Mouse (Mus musculus) kidney, postnatal 36 days (tissue): ENCODE data around the gene Pde4d.

Experiments used
- DNase-seq, 2 experiments: peaks; one replicate each; pipeline ENCODE4 v3.0.0; 2021 to 2022; ENCODE audit warnings: mixed read lengths in 2 of 2

Pde4d gene

DNA sequence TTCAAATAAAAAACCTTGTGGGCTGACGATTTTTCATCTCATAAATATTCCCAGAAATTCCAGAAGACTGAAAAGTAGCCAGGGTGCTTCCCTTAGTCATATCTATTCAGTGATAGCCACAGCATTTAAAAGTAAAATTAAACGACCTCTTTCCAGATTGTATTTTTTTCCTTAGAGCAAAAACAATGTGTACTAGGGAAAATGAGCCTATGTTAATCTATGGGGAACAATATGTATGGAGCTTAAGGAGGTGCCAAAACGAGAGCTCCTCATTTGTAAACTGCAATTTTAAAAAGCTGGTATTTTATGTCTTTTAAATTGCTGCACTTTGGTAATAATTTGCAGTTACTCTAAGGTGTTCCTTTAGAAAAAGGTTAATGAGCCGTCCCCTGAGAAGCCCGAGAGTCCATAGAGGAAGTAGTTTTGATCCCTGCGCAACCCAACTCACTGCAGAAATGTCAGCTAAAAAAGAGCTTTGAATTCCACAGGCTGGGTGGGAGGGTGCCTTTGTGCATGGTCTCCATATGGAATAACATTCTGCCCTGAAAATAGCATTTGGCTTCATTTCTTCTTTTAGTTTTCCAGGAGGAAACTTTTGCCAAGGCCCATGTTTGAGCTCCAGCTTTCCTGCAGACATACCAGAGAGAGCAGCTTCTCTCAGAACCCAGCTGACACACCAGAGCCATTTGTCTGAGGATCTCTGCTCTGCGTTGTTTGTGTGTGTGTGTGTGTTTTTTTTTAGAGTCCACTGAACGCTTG, 1222.0 kb downstream of the Pde4d start:
- DNase-seq = no peak

DNA sequence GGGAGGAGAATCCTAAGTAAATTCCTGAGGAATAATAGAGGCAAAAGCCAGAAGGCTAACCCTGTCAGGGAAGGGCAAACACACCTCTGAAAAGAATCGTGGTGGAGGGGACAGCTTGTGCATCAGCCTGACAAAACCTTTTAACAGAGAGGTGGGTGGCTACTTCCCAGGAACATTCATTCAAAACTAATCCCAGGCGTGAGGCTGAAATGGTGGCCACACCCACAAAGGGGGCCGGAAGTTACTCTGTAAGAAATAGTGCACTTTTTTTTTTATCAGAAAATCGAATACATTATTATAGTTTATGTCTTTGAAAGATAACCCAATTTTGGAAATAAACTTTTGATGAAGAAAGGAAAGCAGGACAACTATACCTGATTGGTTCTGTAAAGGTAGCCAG, 1227.3 kb downstream of the Pde4d start:
- DNase-seq = no peak

DNA sequence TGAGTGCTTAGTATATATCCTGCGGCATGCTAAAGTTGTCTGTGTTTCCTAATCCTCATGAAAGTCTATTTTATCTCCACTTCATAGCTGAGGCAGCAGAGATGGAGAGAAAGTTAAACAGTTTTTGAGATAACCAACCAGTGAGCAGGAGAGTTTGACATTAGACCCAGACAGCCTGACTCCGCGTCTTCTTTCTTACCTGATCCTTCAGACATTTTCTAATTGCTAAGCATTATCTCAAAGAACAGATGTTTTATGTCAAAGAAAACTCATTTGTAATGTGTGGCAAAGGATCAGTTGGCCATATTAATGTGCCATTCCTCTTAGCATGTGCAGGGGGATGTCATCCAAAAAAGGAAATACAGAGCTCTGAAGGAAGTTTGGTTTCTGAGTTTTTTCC, 1227.9 kb downstream of the Pde4d start:
- DNase-seq = no peak

DNA sequence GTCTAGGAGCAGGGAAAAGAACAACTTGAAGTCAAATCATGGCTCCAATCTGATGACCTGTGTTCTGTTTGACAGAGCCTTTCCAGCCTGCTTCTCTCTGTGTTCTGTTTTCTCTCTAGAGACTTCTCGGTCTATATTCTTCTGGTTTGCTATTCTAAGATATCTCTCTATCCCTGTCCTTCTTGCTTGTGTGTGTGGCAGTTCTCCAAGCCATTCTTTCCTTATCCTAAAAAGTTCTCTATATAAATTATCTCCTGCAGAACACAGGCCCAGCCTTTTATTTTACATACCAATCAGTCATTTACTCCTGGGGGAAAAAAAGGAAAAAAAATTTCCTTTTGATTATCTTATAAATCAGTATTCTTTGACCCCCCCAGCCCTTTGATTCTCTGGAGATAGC, 1229.2 kb downstream of the Pde4d start:
- DNase-seq = no peak

DNA sequence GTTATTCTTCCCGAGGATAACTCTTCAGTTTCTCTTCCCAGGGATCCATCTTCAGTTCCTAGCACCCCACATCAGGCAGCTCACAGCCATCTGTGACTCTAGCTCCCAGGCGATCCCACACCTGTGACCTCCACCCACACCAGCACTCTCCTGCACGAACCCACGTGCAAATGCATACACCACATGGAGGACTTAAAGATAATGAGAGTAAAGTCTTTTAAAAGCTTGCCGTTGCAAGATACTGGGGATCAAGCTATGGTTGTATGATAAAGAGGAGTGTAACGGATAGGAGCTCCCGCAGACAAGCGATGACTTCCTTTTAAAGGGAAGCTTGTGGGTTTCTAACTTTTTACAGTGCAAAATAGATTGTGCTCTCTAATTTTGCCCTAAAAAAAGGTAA, 1230.5 kb downstream of the Pde4d start:
- no peak for DNase-seq

DNA sequence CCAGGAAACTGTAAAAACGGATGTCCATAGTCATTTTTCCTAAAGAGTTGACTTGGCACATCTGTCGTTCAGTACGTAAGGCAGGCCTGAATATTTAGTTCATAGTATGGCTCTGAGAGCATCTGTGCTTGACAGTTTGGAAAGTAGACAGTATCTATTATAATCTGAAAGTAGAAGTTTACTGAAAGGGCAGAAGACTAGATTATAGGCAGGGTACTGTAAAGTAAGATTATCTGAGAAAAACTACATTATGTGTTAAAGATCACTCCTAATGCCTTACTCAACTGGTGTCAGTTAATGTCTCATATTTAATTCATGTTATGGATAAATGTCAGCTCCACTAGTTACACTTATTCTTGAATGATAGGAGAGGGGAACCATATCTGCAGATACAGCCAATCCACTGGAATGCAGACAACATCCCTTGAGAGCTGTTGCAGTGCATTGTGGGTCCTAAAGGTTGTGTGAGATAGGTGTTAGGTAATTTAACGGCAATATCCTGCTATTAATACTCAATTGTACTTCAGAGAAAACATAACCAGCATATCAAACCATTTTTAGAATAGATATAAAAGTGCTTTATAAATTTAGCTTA, 1232.0 kb downstream of the Pde4d start:
- no peak for DNase-seq

DNA sequence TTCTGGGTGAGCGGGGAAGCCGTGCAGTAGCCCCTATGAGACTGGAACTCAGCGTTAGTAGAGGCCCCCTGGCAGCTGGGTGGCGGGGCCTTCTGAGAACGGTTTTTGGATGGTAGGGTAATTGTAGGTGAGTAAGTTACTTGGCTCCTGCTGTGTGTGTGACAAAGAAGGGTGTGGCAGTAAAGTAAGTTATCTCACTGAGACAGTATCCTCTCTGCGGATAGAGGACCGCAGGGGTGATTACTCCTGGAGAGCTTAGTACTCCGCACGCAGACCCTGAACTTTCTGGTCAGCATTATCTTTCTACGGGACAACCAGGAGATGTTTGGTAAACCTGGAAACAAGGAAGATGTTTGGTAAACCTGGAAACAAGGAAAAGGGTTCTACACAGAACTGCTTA, 1233.3 kb downstream of the Pde4d start:
- no peak for DNase-seq

DNA sequence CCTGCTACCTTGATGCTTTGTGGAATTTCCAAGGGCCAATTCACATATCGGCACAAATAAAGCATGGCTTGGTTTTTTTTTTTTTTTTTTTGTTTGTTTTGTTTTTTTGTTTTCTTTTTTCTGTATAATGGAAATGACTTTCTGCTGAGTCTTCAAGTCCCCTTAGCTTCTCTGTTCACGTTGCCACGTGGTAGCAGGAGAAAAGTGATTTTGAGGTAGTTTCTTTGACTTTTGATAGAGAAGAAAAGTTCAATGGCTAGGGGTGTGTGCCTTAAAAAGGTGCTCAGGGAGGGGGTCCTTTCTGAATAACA, 1235.2 kb downstream of the Pde4d start:
- no peak for DNase-seq

DNA sequence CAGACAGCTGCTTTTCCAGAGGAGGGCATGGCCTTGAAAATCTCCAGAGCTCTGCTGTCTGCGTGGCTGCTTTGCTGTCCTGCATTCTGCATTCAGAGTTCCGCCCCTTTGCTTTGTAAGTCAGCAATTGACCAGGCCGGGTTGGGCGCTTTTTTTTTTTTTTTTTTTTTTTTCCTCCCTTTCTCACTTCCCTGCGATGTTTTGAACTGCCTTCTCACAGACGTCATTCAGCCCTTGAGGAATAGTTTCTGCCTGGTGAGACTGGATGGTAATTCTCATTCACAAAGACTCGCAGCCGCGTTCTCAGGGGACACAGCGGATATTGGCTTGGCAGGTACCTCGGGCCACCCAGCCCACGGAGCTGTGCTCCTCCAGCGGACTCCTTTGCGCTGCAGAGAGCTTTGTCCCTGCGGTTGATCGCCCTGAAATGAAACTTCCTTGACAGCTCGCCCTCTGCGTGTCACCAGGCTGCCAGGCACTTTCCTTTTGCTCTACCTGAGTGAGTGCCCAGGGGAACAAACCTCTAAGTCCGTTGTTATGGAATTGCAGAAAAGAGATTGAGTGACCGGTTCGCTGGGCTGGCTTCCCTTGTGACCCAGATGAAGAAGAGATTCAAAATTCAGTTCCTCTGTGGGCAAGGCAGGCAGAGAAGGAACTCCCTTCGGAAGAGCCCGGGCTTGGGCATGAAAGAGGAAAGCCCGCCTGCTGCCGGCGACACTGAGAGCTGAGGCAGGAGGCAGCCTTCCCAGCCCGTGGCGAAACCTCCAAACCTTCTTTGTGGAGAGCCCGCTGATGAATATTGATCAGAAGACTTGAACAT, 1235.8 kb downstream of the Pde4d start:
- DNase-seq = peak; percentile 44 to 64

DNA sequence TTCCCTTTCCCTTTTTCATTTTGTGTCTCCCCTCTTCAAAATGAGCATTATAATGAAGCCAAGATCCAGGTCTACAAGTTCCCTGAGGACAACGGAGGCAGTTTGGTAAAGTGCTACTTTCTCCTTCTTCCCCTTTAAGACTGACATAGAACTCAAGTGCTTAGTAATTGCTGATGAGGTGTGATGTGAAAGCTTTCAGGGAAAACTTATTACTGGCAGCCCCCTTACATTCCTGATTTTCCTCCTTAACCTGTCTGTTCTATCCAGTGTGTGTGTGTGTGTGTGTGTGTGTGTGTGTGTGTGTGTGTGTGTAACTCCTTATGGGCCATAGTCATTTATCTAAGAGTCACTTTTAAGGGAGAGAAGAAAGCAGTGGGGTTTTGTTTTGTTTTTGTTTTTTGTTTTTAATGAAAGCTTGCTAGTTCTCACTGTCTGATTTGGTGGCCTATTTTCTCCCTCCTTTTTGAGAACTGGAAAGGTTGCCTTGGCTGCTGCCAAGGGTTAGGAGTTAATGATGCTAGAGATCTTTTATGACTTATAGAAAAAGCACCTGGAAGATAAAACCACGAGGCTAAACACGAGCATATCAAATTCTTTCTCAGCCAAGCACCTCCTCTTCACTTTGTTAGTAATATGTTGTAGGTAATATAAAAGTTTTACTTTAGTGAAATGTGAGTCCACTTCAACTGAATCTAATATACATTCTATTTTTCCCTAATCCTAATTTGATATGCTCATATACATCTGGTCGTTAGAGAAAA, 1236.5 kb downstream of the Pde4d start:
- no peak for DNase-seq

DNA sequence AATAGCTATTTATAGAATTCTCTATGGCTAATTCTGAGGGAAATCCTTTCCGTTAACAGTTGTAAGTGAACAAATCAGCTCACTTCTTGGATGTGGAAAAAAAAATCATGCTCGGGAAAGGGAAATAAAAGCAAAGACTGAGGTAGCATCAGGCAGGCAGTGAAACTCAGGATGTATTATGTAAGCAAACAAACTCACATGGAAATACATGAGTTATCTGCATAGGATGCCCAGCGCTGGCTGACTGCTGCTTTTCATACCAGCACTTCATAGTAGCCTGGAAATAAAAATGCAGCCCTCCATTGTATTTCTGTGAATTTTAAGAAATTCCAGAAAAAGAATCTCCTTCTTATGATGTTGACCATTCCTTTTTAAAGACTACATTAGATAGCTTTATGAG, 1237.2 kb downstream of the Pde4d start:
- DNase-seq = no peak

DNA sequence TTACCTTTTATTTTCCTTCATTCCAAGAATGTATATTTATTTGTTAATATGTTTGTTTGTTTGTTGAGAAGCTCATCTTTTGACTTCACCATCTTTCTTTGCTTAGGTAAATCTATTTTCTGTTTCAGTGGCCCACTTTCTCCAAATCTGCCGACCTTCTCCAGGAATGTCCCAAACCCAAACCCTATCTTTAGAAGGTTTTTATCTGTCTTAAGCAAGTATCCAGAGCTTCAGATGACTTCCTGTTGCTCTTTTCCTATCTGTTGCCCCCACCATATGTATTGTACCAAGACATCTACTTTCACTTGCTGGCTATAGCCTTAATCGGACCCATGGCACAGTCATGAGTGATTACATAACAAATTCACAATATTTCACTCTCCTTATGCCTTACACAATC, 1238.4 kb downstream of the Pde4d start:
- no peak for DNase-seq

DNA sequence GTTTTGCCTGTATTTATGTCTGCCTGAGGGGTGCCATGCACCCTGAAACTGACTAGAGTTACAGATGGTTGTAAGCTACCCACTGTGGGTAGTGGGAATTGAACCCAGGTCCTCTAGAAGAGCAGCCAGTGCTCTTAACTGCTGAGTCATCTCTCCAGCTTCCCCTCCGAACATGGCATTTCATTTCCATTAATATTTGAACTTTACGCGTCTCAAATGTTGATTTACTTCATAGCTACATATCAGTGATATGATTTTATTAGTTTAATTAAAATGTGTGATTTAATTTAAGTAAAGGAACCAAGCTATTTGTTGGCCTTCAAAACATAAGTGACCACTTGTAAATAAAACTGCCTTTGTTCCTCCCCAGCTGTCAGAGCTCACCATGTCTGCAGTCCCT, 1239.4 kb downstream of the Pde4d start:
- DNase-seq = no peak

DNA sequence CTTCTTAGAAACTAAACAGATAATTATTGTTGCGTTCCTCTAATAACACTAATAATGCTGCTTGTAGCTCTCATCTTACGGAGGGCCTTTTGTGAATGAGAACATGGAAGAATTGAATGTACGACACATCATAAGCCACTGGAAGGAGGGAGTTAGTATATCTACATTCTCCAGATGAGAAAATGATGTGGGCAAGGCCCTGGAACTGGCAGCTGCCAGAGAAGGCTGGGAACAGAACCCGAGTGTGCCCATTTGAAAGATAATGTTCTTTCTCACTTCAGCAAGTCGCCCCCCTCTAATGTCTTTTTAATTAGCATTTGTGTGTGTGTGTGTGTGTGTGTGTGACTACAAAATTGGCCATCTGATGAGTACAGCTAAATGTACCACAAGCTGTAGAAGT, 1240.8 kb downstream of the Pde4d start:
- DNase-seq = no peak

DNA sequence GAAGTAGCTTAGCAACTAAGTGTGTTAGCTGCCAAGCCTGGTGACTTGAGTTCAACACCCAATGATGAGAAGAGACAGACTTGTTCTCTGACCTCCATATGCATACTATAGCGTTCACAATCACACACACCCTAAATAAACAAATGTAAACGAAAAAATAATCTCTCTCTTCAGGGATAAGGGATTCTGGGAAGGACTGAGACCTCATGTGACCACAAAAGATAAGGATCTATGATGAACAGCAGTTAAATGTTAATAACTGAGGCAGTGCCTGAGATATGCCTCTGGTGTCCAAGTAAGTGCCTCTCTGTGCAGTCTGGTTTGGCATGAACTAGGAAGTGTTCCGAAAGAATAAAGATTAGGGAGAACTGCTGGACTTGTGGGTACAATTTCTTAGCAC, 1243.1 kb downstream of the Pde4d start:
- no peak for DNase-seq

DNA sequence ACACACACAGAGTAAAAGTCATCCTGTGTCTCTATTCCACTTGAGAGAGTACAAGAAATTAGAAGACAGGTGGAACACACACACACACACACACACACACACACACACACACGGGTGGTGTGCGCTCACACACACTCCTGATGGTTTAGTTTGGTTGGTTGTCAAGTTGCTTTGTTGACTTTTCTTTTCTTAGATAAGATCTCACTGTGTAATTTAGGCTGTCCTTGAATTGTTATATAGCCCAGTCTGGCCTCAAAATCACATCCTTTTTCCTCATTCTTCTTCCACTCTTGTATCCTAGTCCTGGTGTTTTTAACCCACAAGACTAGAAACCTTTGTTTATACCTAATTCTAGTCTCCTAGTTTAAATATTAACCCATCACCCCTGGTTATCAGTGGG, 1244.0 kb downstream of the Pde4d start:
- no peak for DNase-seq

DNA sequence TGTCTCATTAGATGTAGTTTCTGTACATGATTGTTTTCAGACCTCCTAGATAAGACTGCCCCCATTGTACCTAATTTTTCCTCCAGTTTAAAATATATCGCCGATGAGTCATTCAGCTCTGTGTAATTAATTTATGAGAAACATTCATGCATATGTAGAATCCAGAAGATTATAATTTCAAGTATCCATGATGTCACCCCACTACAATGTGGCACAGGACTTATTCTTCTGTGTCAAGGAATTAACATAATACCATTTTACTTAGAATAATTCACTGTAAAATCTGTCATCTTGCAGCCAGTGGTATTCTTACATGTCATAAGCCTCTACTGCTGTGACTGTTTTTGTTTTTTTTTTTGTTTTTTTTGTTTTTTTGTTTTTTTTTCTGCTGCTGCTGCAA, 1244.5 kb downstream of the Pde4d start:
- no peak for DNase-seq

DNA sequence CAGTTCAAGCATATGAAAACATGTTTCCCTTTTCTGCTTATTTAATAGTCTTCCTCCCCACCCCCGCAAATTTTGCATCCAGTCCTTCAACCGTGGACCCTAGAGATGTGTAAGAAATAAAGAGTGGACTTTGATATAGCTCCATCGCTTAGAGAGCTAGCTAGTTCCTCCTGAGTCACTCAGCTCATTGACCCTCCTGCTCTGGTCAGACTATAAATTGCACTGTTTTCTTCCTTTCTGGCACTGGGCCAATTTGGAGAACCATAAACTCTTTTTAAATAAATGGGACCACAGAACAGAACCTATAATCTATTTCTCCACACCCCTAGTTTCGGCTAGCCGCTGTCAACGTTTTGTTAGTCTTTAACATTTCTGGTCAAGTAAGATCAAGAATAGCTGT, 1245.3 kb downstream of the Pde4d start:
- peak in 1 of 2 experiments; percentile 20 for DNase-seq

DNA sequence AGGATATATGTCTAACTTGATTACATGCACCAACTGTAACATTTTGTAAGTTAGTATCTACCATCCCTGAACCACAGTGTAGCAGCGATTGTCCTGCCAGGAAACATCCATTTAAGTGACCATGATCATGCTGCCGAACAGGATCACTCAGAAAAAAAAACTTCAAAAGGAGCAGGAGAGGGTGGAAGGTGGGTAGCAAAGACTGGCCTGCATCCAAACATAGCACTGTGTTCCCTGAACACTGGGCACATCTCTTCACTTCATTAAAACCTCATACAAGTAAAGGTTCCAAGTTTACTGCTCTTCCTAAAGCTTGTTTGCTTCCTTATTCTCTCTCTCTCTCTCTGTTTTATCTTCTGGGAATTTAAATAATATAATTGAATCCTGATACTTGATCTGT, 1256.4 kb downstream of the Pde4d start:
- DNase-seq = no peak

DNA sequence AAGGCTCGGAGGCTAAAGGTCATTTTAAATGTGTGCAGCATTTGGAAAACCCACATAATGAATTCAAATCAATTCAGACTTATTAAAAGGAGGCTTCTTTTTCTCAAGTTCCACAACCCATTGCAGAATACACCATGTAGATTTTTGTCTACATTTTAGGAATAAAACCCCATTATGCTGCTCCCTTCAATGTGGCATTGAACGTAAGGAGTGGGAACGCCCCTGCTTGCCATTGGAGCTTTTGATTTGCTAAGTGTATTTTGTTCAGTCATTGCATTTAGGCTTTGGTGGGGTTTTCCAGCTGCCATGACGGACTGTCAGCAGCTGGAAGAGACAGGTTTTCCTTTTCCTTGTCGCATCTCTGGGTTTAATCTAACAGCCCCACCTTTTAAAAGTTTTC, 1256.8 kb downstream of the Pde4d start:
- no peak for DNase-seq

DNA sequence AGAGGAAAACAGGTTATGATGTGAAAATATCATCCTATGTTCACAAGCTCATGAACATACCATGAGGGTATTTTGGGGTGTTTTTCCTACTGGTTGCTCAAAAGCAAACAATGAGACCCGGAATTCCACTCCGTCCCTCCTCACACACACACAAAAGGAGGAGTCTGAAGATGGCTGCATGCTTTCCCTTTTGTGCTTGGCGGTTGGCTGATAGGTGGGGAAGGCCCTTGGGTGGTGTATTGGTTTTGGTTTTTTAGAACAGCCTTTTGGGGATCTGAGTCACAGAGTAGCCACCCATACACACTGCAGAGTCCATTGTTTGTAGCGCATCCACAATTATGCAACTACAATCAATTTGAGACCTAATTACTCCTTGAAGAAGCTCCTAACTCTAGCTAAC, 1257.4 kb downstream of the Pde4d start:
- no peak for DNase-seq

DNA sequence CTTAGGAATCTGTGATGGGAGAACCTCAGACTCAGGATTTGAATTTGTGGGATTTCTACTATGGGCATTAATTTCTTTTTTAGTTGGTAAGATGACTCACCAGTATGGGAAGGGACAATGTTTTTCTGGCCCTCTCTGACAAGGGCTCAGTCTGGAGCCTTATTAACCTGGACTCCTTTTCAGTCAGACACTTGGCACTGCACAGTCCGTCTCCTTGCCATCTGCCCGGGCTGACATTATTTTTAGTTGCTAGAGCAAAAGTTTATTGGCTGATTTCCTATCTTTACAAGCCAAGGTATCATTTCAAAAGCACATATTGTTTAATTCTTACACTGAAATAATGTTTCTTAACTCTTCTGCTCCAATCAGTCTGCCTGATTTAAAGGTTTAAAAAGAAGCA, 1258.6 kb downstream of the Pde4d start:
- DNase-seq = no peak

DNA sequence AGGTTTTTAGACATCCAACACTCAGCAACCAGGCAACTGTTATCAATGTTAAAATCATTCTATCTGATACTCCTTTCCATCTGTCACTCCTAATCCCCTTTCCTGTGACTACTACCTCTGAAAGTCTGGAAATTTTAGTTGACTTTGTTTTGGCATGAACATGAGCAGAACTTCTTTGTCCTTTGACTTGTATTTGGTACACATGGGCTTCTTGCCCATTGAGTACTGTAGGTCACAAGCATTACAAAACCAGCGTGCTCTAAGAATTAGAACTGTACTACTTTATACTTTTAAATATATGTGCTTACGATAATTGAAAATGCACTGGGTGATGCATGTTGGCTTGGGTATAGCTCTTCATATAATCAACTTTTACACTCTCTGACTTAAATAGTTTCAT, 1264.8 kb downstream of the Pde4d start:
- DNase-seq = no peak

DNA sequence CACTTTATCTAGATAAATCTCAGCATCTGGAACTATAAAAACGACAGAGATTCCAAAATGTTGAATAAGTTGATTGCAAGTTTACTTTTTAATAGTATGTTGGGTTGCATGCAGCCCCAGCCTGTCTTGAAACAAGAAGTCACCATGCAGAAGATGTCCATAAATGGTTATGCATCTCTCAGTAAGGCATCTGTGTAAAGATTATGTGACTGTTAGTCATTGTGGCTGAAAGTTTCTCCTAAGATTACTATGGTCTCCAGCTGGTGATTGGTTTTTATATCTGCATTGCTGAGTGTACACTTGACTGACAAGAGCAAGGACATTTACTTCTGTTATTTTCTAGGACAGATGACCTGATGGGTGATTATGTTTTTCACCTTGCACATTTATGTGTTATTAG, 1265.6 kb downstream of the Pde4d start:
- DNase-seq = no peak
